Mouse (Mus musculus) ovary, postnatal 14 days (tissue): ENCODE results near the gene Tes3-ps.

ENCODE experiments used
- DNase-seq: peaks from one replicate; pipeline ENCODE4 v3.0.0; 2022; ENCODE audit warnings: low spot score

Gene Tes3-ps

GRCm38 (mm10) chr13:49492376-49493368 is at the start of gene Tes3-ps:
Gene Tes3-ps, plus strand, starts transcription at chr13:49493318.
- no peak for DNase-seq

- no peak for DNase-seq
Measured at GRCm38 (mm10) chr13:49444451-49444850, 48.7 kb upstream of the Tes3-ps start.

GRCm38 (mm10) chr13:49449318-49449749 is 43.8 kb upstream of the Tes3-ps start:
- peak; percentile 81 for DNase-seq

GRCm38 (mm10) chr13:49460276-49460675 is 32.8 kb upstream of the Tes3-ps start:
- no peak for DNase-seq

- no peak for DNase-seq
Measured at GRCm38 (mm10) chr13:49460692-49461414, 32.3 kb upstream of the Tes3-ps start.

GRCm38 (mm10) chr13:49461458-49462132 is 31.5 kb upstream of the Tes3-ps start:
- no peak for DNase-seq

- DNase-seq: no peak
Measured at GRCm38 (mm10) chr13:49462921-49463320, 30.2 kb upstream of the Tes3-ps start.

- DNase-seq: no peak
Measured at GRCm38 (mm10) chr13:49465875-49466274, 27.2 kb upstream of the Tes3-ps start.

- peak; percentile 61 for DNase-seq
Measured at GRCm38 (mm10) chr13:49466393-49467075, 26.6 kb upstream of the Tes3-ps start.

GRCm38 (mm10) chr13:49467585-49467984 is 25.5 kb upstream of the Tes3-ps start:
- DNase-seq: no peak

- DNase-seq: no peak
Measured at GRCm38 (mm10) chr13:49469002-49469401, 24.1 kb upstream of the Tes3-ps start.

GRCm38 (mm10) chr13:49470319-49470718 is 22.8 kb upstream of the Tes3-ps start:
- DNase-seq: no peak

GRCm38 (mm10) chr13:49470806-49471205 is 22.3 kb upstream of the Tes3-ps start:
- DNase-seq: no peak

- no peak for DNase-seq
Measured at GRCm38 (mm10) chr13:49471981-49472675, 21.0 kb upstream of the Tes3-ps start.

- DNase-seq: no peak
Measured at GRCm38 (mm10) chr13:49472676-49473005, 20.5 kb upstream of the Tes3-ps start.

GRCm38 (mm10) chr13:49477887-49478286 is 15.2 kb upstream of the Tes3-ps start:
- no peak for DNase-seq

GRCm38 (mm10) chr13:49478851-49479374 is 14.2 kb upstream of the Tes3-ps start:
- no peak for DNase-seq

GRCm38 (mm10) chr13:49479399-49479798 is 13.7 kb upstream of the Tes3-ps start:
- no peak for DNase-seq

- DNase-seq: peak; percentile 58
Measured at GRCm38 (mm10) chr13:49480057-49480456, 13.1 kb upstream of the Tes3-ps start.

GRCm38 (mm10) chr13:49480551-49480950 is 12.6 kb upstream of the Tes3-ps start:
- no peak for DNase-seq

- DNase-seq: no peak
Measured at GRCm38 (mm10) chr13:49485388-49485787, 7.7 kb upstream of the Tes3-ps start.
